Mouse (Mus musculus) activated CD4-positive, CD25-positive, alpha-beta regulatory T cell, adult 4 months (primary cell): Measurements from ENCODE around the gene Sik2. TPM values are rescaled to one million over a fixed set of nuclear protein-coding genes. Genes with fewer than 3 reads are reported as not detected.
A peak's percentile ranks its signal among the peaks of the same experiment; 100 is the strongest.

Experiments used
- ATAC-seq: one replicate; pipeline ENCODE4 v1.8.0; 2017
- polyA plus RNA-seq, 2 experiments: library from polyadenylated mRNA; unstranded; fragments of 100-300 nt; shearing (Covaris generic); gene quantifications; one replicate each; pipeline ENCODE4 v1.2.1; 2017

The Sik2 gene
- polyA plus RNA-seq, 2 experiments from 2014 or later: 14.4 to 18.7 TPM

DNA sequence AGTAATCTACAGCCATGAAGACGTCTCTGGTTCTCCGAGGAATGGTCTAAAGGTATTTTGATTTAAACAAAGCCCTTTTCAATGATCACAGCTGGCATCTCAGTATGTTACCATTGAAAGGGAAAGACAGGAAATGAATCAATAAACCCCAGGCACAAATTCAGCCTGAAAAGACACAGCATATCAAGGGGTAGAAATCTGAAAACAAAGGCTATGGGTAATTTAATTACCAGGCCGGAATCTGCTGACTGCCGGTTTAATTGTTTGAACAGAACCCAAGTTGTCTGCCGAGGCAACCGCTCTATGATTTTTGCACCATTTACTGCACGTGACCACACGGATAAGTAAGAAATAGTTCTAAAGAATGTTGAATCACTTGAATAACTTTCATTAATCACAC, 22.8 kb downstream of the Sik2 start:
- ATAC-seq: no peak

DNA sequence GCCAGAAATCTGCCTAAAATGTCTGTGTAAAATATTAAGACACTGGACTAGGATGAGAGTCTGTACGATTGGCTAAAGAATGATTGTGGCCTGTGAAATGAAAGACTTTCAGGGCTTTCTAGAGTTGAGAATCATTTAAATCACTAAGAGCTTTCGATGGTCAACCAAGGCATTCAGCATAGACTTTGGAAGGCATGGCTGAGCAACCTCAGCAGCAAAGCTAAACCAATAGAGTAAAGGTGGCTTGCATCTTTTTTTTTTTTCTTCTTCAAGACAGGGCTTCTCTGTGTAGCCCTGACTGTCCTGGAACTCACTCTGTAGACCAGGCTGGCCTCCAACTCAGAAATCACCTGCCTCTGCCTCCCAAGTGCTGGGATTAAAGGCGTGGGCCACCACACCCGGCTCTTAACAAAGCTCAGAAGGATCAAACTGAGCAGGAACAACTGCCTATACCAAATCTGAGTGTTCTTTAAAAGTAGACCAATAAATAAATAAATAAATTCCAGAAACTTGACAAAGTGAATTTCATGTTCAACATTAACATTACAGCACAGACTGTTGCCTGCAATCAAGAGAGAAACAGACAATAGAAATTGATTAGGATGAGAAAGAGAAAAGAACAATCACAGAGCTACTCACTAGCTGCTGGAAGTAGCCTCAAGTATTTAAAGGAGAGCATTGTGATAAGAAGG, 27.2 kb downstream of the Sik2 start:
- ATAC-seq: no peak

DNA sequence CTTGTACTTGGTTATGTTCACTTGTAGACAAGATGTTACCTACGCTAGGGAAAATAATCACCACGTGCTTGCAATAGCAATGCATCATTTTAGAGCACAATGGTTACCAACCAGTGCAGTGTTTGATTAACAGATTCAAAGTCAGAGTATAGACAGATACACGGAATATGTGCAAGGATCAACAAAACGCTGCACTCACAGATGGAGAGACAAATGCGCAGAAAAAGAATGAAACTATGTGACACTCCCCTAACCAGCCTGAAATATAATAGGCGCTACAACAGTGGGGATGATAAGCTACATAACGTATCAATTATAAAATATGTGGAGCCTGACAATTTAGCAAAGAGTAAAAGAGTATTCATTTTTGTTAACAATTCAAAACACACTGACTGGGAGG, 34.2 kb downstream of the Sik2 start:
- no peak for ATAC-seq

DNA sequence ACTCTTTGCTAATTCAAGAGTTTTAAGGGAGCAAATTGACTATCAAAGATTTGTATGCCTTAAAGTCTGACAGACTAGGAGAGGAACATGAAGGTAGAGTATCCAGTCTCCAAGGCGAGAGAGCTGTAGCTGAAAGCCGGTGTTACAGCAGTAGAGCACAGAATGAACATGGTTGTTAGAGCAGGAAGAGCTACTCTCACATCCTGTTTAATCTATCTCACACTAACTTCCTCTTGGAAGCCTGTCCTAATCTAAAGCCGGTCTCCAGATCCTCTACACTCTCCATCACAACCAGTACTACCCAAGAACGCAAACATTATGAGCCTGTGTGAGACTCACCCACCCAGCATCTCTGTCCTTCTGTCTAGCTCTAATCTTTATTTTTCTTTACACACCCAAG, 38.5 kb downstream of the Sik2 start:
- no peak for ATAC-seq

DNA sequence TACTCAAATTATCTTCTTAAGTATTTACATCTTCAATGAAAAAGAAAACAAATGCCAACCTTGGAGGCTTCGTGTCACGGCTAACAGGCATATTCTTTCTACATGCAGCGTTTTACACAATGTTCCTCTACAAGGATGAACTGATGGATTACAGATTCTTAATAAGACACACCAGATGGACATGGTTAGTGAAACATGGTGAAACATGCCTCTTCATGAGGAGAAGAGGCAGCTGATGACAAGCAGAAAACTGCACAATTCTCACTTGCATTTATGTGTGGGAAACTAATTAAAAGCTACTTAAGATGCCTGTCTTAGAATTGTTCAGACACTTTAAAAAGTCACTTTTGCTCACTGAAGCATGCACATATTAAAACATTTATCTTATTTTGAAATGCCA, 39.6 kb downstream of the Sik2 start:
- ATAC-seq: no peak

DNA sequence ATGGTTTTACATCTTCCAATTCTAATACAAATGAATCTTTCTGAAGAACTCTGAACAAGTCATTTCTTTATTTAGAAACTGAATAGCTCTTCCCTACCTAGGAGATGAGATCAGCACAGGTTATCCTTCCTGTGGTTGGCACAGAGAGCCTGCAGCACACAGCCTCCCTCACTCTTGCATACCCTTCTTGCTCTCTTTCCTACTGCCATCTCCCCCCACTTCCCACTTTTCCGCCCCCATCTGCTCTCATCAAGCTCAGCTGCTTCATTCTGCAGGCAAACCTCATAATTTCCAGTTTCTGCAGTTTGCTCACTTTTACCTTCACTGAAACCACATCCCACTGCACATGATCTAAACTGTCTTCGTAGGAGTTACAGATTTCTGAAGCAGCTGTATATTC, 42.6 kb downstream of the Sik2 start:
- ATAC-seq: peak; percentile 61

DNA sequence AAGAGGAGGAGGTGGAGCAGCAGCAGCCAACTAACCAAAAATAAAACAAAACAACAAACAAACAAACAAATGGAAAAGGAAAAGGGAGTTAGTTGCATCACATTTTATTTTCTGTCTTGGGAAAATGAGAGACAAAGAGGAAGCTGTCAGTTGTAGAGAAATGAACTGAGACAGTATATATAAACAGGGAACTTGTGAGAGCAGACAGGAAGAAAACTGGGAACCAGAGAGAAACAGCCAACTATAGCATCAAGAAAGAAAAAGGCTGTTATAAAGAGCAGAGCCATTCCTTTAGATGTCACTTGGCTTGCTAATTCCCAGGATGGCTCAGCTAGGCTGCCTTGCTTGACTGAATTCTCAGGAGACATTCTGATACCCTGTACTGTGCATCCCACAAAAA, 43.5 kb downstream of the Sik2 start:
- no peak for ATAC-seq

DNA sequence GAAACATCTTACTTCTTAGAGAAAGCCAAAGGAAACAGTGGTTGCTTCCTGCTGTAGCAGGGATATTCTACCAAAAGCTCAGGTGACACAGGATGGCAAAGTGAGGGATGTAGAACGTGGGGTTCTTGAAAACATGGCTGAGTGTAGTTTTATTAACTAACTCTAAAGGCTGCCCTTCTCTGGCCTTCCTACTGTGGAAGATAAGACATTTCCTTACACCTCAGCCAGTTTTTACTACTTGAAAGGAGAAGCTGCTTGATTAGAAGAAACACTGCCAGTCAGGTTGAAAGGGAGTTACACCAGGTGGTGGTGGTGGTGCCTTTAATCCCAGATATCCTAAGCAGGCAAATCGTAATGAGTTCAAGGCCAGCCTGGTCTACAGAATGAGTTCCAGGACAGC, 44.0 kb downstream of the Sik2 start:
- ATAC-seq: no peak

DNA sequence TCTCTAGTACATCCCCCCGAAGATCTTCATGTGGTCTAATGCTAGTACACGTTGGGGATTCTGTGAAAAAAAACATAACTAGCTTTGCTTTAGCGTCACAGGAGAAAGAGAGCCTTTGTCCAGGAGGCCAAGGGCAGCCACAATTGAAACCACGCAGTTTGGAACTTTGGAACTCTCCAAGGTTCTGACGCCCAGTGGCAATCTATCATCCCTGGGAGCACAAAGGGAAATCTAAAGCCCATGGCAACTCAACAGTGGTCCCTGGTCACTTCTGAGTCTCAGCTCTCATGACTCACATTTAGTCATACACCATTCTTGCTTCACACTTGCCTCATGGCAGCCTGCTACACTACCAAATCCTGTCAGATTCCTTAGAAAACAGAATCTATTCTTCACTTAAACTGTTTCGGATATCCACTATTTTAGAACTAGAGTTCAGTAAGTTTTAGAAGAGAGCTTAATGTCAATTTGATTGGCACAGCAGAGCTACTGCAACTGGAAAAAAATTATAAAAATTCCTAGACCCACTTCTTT, 50.9 kb downstream of the Sik2 start:
- no peak for ATAC-seq

DNA sequence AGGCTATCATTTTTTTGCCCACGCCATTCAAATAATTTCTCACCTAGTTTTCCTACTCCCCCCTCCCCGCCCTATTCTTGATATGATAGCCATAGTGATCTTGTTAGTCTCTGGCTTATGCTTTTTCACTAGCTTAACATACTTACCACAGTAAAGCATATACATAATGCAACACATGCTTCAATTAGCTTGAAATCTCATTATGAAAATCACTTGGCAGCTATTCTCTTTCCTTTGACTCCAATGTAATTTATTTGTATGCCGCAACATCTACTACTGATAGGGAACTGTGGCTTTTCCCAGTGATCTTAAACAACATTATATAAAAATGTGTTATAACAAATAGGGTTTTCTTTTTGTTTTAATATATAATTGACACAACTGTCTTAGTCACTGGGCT, 53.7 kb downstream of the Sik2 start:
- ATAC-seq: no peak

DNA sequence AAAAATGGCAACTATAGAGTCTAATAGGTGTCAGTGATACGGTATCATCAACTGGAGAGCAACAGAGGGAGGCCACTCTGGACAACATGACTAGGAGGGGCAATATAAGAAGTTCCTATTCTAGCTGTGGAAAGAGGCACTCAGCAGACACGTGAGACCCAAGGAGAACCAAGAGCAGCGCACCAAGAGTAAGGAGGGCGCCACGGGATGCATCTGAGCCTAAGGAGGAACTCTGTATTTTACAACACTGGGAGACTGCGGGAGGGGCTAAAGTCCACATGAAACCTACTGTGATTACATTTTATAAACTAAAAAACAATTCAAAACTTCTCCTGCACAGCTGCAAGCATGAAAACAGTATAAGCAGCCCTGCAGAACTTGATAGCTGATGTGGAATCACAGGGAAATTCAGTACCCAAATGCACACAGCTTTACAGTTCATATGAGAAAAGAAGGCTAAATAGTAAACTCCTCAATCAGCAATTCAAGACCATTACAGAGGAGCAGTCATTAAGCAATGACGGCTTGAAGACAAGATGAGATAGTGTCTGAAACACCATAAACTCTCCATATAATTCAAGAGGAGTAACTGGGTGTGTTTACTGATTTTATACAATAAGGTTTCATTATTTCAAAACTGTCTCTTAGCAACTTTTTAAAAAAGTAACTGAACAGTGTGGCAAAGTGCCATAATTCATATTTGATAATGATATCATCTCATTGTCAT, 60.6 kb downstream of the Sik2 start:
- ATAC-seq: no peak

DNA sequence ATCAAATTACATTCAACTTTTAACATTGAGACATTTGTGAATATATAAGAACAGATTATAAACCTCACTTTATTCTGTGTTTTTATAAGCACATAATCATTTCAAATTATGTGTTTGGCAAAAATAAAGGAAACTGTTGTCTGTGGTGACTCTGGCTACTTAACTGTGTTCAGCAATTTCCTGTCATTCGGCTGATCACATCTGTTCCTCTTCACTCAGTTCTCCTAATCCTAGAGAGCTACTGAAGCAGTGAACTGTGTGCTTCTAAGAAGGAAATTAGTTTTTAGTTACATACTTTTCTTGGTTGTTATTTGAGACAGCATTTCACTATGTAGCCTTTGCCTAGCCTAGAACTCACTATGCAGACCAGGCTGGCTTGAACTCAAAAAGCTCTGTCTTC, 62.5 kb downstream of the Sik2 start:
- no peak for ATAC-seq

DNA sequence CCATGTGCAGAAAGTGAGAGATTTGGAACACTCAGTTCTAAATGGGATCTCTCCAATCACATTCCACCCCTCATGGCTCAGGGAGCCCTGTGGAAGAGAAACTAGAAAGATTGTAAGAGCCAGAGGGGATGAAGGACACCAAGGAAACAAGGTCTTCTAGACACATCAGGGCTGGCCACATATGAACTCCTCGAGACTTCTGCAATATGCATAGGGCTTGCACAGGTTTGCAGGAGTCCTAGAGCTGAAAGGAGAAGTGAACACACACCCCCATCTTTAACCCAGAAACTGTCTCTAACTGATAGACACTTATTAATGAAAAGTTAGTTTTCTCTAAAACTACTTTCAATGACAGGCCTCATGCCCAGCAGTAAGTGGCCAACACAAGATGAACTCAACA, 64.0 kb downstream of the Sik2 start:
- no peak for ATAC-seq

DNA sequence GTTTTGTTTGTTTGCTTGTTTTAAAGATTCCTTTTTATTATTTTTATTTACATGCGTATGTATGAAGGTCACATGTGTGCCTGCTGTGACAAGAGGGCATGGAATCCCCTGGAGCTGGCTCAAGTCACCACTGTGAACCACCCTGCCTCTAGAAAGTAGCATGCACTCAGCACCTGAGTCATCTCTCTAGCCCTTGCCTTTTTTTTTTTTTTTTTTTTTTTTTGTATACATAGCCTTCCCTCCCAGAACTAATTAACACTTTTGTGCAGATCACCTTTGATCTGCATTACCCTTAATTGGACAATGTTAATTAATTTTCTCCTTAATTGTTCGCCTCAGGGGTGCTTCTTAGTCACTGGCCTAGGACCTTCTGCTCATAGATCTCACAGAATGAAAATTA, 66.2 kb downstream of the Sik2 start:
- no peak for ATAC-seq

DNA sequence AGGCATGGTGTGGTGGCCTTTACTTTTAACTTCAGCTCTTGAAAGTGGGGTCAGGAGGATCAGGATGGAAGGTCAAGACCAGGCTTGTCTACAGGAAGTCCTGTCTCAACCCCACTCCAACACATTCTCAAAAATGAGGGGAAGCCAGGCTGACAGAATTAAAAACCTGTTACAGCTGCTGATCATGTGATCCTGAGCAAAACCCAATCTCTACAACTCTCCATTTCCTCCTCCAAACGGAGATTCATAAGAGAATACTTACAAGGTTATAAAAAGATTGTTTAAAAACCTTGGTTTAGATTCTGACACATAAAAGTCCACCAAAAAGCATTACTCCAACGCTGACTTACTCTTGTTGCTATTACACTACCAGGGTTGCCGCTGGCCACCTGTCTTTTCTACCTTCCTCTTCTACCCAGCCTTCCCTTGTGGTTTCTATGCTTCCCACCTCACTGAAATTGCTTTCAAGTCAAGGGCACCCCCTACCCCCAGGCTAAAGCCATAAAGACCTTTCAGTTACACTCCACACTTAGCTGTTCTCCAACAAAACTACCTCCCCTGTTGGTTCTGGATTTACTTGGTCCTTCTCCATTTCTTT, 67.0 kb downstream of the Sik2 start:
- no peak for ATAC-seq

DNA sequence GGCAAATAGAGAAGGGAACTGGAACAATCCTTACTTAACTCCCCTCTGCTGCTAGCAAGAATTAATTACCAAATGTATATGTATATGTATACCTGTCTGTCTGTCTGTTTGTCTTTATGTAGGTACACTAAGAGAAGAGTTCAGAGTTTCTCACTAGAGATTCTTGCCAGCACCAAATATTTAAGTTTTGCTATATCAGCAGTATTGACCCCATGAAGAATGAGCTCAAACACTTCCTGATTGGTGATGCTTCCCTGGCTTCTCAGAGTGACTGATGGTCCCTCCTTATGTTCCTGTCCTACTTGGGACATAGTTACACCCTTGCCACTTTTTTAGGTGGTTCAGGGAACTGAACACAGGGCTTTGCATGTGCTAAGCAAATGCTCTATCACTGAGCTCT, 78.9 kb downstream of the Sik2 start:
- no peak for ATAC-seq

DNA sequence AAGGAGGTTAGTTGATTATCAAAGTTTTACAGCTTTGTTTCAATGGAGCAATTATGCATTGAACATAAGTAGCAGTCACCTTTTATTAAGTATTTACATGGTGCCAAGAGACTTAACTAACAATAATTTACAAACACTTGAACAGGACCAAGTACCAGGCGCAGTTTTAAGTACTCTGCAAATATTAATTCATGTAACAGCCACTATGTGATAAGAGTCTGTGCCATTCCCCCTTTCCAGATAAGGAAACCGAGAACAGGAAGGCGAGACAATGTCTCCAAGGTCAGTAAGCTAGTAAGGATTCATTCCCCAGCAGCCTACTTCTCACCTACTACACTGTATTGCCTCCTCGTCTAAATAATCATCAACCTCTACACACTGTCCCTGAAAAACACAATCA, 83.1 kb downstream of the Sik2 start:
- no peak for ATAC-seq

DNA sequence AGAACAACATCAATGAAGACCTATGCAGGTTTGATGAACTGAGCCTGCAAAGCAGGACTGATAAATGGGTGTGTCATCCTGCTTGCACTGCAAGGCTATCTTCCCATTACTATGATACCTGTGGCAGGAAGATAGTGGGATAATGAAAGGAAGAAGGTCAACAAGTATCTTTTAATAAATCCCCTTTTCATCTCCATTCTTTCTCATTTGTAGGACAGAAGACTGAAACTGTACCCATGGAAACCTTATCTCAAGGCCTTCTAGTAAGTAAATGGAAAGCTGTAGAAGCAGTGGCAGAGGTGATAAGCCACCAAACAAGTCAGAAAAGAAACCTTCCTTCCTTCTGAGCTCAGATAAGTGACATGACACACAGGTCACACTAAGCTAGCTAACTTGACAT, 84.4 kb downstream of the Sik2 start:
- ATAC-seq: no peak

DNA sequence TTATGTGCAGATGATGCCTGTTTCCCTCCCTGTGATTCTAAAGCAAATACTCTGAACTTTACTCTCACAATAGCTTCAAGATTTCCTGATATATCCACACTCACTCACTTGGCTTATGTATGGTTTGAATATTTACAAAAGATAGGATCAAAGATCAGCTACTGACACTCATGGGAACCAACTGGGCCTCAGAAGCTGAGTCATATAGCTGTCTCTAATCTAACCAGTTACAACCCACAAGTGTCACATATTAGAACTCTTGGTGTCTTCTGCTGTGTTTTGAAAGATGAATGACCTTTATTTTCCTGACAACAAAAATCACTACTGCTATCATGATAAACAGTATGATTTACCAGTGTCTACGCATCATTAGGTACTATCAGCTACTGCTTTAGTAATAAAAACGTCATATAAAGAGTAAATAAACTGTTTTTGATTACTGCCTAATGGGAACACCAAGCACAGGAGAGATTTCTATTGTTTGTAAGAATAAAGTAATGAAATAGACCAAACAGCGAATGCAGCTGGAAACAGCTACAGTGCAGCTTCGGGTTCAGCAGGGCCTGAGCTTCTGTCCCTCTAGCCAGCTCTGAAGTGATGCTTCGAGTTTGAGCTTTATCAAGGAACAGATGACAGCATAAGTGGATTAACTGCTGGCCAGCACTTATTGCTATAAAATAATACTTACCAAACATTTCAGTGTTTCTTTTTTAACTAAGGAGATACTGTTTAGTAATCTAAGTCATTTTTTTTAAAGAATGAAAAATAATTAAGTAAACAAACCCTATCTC, 86.3 kb downstream of the Sik2 start:
- peak; percentile 52 for ATAC-seq

DNA sequence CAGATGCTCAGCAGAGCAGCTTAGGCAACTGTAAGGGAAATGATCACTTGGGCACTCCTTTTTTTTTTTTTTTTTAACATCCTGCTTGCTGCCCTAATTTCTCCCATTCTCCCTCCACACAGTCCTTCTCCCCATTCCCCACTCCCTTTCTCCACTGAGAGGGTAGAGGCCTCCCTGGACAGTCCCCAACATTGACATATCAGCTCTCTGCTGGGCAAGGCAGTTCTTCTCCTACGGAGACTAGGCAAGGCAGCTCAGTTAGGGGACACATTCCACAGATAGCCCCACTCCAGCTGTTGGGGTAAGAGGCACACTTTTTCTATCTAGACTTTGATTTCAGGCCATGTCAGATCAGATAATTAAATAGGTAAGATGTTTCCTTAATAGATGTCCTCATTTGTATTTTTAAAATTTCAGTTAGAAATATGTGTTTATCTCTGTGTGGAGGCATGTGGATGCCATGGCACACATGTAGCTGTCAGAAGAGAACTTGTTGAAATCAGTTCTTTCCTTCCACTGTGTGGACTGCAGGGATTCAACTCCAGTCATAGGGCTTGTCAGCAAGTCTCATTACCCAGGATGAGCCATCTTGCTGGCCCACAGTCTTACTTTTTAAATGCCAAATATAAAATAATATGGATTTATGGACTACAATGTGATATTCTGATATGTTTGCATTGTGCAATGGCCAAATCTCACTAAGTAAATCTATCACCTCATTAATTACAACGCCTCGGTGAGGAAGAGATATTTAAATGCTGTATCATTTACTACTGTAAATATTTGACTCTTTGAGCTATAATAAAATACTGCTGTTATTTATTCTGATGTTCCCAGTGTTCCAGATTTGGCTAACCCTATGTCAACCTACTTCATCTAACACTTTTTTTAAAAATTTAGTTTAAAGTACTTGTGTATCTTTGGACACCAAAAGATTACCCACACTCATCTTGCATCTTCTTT, 87.7 kb downstream of the Sik2 start:
- no peak for ATAC-seq

DNA sequence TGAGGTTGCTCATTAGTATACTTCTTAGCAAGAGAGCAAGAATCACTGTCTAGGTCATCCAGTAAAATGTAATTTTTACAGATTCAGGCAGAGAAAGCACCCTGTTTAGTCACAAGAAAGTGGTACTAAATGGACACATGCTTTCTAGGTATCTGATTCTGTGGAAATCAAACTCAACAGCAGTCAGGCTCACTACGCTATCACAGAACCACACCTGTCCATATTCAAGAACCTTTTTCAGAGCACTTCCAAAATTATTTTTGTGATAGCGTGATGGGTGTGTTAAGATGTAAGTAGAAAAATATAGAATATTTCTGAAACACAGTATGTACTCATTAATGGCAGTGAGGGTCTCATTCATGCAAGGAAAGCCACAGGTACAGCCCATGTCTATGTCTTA, 89.3 kb downstream of the Sik2 start:
- ATAC-seq: no peak

DNA sequence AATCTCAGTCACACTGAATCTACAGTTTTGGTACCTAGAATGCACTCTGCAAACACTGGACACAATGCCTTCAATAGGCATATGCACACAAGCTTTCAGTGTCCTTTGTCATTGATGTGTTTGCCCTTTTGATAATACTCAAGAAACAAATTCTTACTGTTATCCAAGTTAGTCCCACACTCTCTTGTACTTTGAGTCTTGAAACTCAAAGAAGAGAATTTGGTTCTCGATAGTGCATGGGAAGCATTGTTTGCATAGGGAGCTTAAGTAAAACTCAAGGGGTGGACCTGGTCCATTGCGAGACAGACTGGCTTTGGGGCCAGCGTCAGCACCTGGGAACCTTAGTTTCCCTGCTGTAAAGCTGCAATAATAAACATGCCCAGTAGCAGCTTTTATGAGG, 90.7 kb downstream of the Sik2 start:
- ATAC-seq: no peak
